Mouse (Mus musculus): ENCODE data around the gene Gm20388. TPM values are rescaled to one million over a fixed set of nuclear protein-coding genes. Genes with fewer than 3 reads are reported as not detected.

The Gm20388 gene
- polyA plus RNA-seq, 1 experiment, result 49.7 TPM

GRCm38 (mm10) chr8:122426145-122426544 is 2515.5 kb downstream of the Gm20388 start:
- Histone ChIP-seq H3K27ac (ENCODE audit: insufficient read depth, low read depth, low read length) (no peak overlapping the region), H3K4me3 (ENCODE audit: insufficient read depth, low read depth, low read length) (no peak overlapping the region), H3K36me3 (ENCODE audit: control insufficient read depth, insufficient read depth, low read length) (no peaks in the 10 kb centered on the region; the same call in none of the 2 replicates), H3K4me1 (ENCODE audit: control insufficient read depth, insufficient read depth, low read length) (peaks cover 7% of the 10 kb centered on the region; the same call in 1 of the 2 replicates), H3K27me3 (replicated peaks; ENCODE audit: control insufficient read depth, insufficient read depth, low read length) (no peaks in the 10 kb centered on the region)
- 84% methylated on average over 9 of the region's 9 CpGs for WGBS
- no peak for DNase-seq
- TF ChIP-seq POLR2A (IDR thresholded peaks at IDR 0.05; ENCODE audit: low read depth, low read length) (no peak), CTCF (conservative IDR thresholded peaks at IDR 0.05; ENCODE audit: insufficient read depth, insufficient read length, low read depth, low read length) (no peak)

DNA sequence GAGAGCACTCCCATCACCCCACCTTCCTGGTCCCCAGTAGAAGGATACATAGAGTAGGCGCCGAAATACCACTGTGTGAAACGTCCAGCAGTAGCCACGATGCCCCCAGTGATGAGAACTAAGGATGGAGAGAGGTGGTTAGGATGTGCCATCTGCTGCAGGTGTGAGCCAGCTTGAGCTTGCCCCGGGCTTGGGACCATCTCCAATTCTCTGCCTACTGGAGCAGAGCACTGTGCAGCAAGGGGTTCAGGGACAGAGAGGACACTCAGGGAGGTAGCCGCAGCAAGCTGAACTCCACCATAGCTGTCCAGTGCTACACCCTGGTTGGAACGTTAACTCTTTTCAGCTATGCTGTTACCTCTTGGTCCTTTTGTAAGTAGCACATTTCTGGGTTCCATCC is 2517.0 kb downstream of the Gm20388 start:
- DNase-seq, result no peak
- no peaks in the 10 kb centered on the region; the same call in none of the 2 replicates for H3K36me3 ChIP-seq (ENCODE audit: control insufficient read depth, insufficient read depth, low read length)
- H3K27ac ChIP-seq (ENCODE audit: insufficient read depth, low read depth, low read length), result no peak overlapping the region
- H3K27me3 ChIP-seq (replicated peaks; ENCODE audit: control insufficient read depth, insufficient read depth, low read length), result no peaks in the 10 kb centered on the region
- TF ChIP-seq POLR2A (IDR thresholded peaks at IDR 0.05; ENCODE audit: low read depth, low read length), result no peak
- no peak for TF ChIP-seq CTCF (conservative IDR thresholded peaks at IDR 0.05; ENCODE audit: insufficient read depth, insufficient read length, low read depth, low read length)
- WGBS, result 74% methylated on average over 7 of the region's 7 CpGs
- peaks cover 7% of the 10 kb centered on the region; the same call in 1 of the 2 replicates for H3K4me1 ChIP-seq (ENCODE audit: control insufficient read depth, insufficient read depth, low read length)
- H3K4me3 ChIP-seq (ENCODE audit: insufficient read depth, low read depth, low read length), result no peak overlapping the region

GRCm38 (mm10) chr8:122428163-122428562 is 2517.5 kb downstream of the Gm20388 start:
- Histone ChIP-seq H3K4me3 (ENCODE audit: insufficient read depth, low read depth, low read length) (no peak overlapping the region), H3K36me3 (ENCODE audit: control insufficient read depth, insufficient read depth, low read length) (no peaks in the 10 kb centered on the region; the same call in none of the 2 replicates), H3K4me1 (ENCODE audit: control insufficient read depth, insufficient read depth, low read length) (peaks cover 10% of the 10 kb centered on the region; the same call in 1 of the 2 replicates), H3K27me3 (replicated peaks; ENCODE audit: control insufficient read depth, insufficient read depth, low read length) (no peaks in the 10 kb centered on the region), H3K27ac (ENCODE audit: insufficient read depth, low read depth, low read length) (no peak overlapping the region)
- 82% methylated on average over 9 of the region's 9 CpGs for WGBS
- TF ChIP-seq CTCF (conservative IDR thresholded peaks at IDR 0.05; ENCODE audit: insufficient read depth, insufficient read length, low read depth, low read length) (no peak), POLR2A (IDR thresholded peaks at IDR 0.05; ENCODE audit: low read depth, low read length) (no peak)
- no peak for DNase-seq

DNA sequence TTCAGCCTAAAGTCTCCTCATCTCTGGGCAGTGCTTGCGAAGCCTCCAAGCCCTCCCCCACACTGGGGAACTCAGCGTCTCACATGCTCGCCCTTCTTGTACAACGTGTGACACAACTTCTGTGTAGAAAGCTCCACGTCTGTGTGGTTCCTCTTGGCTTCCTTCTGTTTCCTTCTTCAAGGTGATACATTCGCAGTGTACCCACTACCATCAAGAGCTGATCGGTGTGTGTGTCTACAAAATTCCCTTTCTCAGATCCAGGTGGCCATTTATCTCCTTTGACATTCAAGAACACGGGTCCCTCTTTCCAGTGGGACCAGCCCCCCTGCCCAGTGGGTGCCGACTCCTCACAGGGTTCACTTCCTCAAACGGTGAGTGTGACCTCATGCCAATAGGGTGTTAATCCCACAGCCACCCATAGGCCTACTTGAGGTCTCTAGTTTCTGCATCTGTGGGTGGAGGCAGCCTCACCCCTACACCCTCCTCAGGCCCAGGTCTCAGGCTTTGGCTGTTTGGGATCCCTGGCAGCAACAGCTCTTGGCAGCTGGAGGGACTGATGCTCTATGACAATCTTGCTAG is 2519.5 kb downstream of the Gm20388 start:
- H3K27me3 ChIP-seq (replicated peaks; ENCODE audit: control insufficient read depth, insufficient read depth, low read length), result no peaks in the 10 kb centered on the region
- peak; percentile 43 for DNase-seq
- H3K36me3 ChIP-seq (ENCODE audit: control insufficient read depth, insufficient read depth, low read length), result no peaks in the 10 kb centered on the region; the same call in none of the 2 replicates
- WGBS, result 47% methylated on average over 10 of the region's 10 CpGs
- peak overlapping the region; percentile 54 for H3K27ac ChIP-seq (ENCODE audit: insufficient read depth, low read depth, low read length)
- no peak for TF ChIP-seq CTCF (conservative IDR thresholded peaks at IDR 0.05; ENCODE audit: insufficient read depth, insufficient read length, low read depth, low read length)
- TF ChIP-seq POLR2A (IDR thresholded peaks at IDR 0.05; ENCODE audit: low read depth, low read length), result no peak
- 0 out of 2 replicates have a peak overlapping the region, but pooled peaks have one; percentile 5 for H3K4me3 ChIP-seq (ENCODE audit: insufficient read depth, low read depth, low read length)
- H3K4me1 ChIP-seq (ENCODE audit: control insufficient read depth, insufficient read depth, low read length), result peaks cover 10% of the 10 kb centered on the region; the same call in 1 of the 2 replicates

DNA sequence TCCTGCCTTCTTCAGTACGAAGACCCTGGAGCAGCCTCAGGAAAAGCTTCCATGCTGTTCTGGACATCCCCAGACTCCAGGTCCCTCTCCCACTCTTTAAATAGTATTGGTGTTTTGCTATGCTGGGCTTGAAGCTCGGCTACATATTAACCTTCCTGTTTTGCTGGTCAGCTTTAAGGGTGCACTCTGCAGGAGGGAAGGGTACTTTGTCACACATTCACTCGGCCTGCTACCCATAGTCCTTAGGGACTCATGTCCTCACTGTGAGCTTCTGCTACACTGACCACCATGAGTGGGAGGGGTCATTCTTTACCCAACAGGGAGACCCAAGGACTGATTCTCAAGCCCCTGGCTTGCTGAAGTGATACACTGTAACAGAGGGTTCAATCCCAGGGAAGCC is 2520.0 kb downstream of the Gm20388 start:
- Histone ChIP-seq H3K36me3 (ENCODE audit: control insufficient read depth, insufficient read depth, low read length) (no peaks in the 10 kb centered on the region; the same call in 1 of the 2 replicates), H3K27ac (ENCODE audit: insufficient read depth, low read depth, low read length) (peak overlapping the region; percentile 54), H3K4me3 (ENCODE audit: insufficient read depth, low read depth, low read length) (0 out of 2 replicates have a peak overlapping the region, but pooled peaks have one; percentile 5), H3K27me3 (replicated peaks; ENCODE audit: control insufficient read depth, insufficient read depth, low read length) (no peaks in the 10 kb centered on the region), H3K4me1 (ENCODE audit: control insufficient read depth, insufficient read depth, low read length) (peaks cover 10% of the 10 kb centered on the region; the same call in 1 of the 2 replicates)
- WGBS, result 36% methylated on average over 3 of the region's 3 CpGs
- peak; percentile 87 for DNase-seq
- no peak for TF ChIP-seq CTCF (conservative IDR thresholded peaks at IDR 0.05; ENCODE audit: insufficient read depth, insufficient read length, low read depth, low read length)
- no peak for TF ChIP-seq POLR2A (IDR thresholded peaks at IDR 0.05; ENCODE audit: low read depth, low read length)

DNA sequence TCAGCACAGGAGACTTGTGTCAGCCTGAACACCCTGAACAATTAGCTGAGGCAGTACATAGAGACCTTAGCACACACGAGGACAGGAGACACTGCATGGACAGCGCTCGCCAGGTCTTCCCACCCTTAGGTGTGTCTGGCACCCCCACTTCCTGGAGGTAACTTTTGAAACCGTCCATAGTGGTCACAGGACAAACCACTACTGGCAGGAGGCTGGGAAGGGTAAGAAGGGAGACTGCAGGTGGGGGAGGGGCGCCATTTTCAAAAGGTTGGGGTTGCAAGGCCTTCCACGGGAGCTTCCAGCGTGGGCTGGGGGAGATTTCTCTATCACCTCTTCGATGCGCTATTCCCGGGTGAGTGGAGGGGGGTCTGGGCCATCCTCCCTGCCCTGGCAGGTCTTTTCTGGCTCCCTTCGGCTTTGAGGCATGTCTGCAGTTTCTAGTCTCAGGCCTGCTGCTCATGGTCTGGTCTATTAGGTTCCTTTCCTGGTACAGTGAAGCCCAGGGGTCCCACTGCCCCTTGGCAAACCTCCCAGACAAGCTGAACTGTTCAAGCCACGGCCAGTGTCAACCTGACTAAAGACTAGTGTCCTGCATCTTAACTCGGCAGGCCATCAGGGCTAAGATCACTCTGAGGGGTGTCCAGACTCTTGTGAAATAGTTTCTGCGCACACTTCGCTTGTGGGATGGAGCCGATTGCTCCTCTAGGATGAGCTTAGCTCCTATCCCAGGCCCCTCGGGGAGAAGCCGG is 2521.2 kb downstream of the Gm20388 start:
- H3K36me3 ChIP-seq (ENCODE audit: control insufficient read depth, insufficient read depth, low read length), result no peaks in the 10 kb centered on the region
- H3K27me3 ChIP-seq (replicated peaks; ENCODE audit: control insufficient read depth, insufficient read depth, low read length), result no peaks in the 10 kb centered on the region
- peak overlapping the region; percentile 83 for H3K4me3 ChIP-seq (ENCODE audit: insufficient read depth, low read depth, low read length)
- H3K4me1 ChIP-seq (ENCODE audit: control insufficient read depth, insufficient read depth, low read length), result peaks cover 10% of the 10 kb centered on the region; the same call in 1 of the 2 replicates
- peak overlapping the region; percentile 78 for H3K27ac ChIP-seq (ENCODE audit: insufficient read depth, low read depth, low read length)
- TF ChIP-seq CTCF (conservative IDR thresholded peaks at IDR 0.05; ENCODE audit: insufficient read depth, insufficient read length, low read depth, low read length) (no peak), POLR2A (IDR thresholded peaks at IDR 0.05; ENCODE audit: low read depth, low read length) (no peak)
- 29% methylated on average over 18 of the region's 18 CpGs for WGBS
- DNase-seq, result peak; percentile 60

All from kidney, adult 2 months (tissue).